Mouse (Mus musculus) cerebellum, adult 8-10 months (tissue): ENCODE data around the gene Twnk.
"Not testable (repeated sequence)": the region's sequence is repeated elsewhere in the genome, so short reads cannot be mapped to it uniquely, and the experiment has no call there.

Experiments
- DNase-seq: peaks from one replicate; pipeline ENCODE4 v3.0.0; 2022

The Twnk gene

DNA sequence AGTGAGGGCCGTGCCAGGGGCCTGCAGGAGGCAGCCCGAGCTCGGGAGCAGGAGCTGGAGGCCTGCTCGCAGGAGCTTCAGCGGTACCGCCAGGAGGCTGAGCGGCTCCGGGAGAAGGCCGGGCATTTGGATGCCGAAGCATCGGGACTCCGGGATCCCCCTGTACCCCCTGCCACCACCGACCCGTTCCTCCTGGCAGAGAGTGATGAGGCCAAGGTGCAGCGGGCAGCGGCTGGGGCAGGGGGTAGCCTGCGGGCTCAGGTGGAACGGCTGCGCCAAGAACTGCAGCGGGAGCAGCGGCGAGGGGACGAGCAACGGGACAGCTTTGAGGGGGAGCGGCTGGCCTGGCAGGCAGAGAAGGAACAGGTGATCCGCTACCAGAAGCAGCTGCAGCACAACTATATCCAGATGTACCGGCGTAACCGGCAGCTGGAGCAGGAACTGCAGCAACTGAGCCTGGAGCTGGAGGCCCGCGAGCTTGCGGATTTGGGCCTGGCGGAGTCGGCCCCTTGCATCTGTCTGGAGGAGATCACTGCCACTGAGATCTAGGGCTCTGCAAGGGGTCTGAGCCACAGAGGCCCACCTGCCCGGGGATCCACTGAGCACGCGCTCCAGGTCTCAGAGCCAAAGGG is 20.6 kb downstream of the Twnk start:
- DNase-seq: no peak

DNA sequence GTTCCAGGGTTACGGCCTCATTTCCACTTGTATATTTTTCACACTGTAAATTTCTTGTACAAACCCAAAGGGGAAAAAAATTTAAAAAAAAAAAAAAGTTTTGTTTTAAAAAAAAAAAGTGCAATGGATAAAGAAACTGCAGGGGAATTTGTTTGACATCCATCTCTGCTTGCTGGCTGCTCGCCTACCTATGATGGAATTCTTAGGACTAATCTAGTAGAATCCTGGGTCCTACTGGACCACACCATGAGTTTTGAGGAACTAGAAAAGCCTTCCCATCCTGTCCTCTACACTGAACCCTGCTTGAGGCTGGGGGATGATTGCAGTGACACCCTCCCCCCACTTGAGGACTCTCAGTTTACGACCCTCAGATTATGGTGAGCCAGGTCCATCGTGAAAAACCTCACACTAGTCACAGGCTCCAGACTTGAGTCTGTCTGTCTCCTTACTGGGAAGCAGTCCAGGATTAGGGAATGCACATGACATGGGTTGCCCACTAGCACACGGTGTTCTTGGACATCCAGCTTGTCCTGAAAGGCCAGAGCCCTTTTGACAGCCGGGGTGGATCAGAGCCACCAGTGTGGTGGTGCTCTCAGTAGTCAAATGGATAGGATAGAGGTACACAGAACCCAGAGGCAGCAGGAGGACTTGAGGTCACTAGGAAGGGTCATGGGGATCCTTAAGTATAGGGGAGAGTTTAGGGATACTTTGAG is 21.7 kb downstream of the Twnk start:
- DNase-seq: no peak

DNA sequence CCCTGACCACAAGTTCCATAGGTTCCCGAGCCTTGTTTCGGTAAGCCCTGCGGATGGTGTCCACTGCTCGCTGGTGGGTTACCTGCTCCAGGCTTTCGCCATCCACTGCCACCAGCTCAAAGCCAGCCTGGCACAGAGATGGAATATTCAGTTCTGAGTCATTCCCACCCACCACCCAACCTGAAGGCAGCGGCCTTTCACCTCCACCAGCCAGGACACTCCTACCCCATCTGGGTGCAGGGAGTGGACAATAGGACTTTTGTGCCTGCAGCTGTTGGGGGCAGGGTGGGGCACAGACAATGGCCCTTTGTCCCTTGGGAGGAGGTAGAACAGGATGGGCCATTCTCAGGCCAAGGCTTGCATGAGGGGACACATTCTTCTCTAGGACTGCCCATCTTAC is 22.4 kb downstream of the Twnk start:
- no peak for DNase-seq

DNA sequence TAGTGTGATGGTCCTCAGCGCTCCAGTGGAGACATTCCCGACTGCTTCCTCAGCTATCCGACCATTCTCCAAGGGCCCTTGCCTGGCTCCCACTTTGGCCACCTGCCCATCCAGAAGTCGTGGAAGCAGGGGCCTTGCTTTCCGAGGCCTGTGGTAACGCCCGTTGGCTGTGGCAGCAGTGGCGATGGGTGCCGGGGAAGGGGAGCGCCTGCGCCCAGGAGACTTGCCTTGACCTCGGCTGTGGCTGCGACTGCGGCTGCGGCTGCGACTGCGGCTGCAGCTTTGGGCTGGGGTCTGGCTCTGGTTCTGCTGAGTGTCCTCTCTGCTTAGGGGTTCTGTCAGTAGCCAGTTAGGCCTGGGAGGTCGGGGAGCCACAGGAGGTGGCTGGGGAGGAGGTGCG is 23.3 kb downstream of the Twnk start:
- no peak for DNase-seq

DNA sequence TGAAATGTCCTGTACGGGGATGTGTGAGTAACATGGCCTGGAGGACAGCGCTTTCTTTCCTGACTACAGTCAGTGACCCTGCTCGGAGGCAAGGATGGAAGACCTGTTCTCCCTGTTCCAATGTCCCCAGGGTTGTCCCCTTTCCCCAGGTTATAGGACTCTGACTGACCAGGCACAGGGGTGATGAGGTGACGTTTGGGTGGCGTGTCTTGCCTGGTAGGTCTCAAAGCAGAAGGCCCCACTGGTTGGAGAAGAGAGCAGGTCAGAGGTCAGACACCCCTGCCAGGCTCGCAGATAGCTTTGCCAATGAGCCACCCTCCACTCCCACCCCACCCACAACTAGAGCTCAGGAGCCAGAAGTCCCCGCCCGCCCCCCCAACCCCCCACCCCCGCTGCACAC is 24.1 kb downstream of the Twnk start:
- no peak for DNase-seq

DNA sequence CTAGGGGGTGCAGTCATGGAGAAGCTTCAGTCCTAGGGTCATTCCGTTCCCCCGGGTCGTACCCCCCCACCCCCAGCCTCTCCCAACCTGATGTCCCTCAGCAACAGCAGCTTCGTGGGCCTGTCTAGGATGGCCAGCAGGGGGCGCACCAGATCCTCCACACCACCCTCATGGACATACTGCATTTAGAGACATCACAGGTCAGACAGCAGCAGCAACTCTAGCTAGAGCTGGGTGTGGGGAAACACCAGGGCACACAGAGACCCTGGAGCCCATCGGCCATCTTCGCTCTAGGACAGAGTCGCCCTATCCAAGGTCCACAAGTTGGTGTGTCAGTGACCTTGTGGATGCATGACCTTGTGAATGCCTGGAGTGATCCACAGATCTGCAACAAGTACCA is 24.6 kb downstream of the Twnk start:
- DNase-seq: peak; percentile 76

DNA sequence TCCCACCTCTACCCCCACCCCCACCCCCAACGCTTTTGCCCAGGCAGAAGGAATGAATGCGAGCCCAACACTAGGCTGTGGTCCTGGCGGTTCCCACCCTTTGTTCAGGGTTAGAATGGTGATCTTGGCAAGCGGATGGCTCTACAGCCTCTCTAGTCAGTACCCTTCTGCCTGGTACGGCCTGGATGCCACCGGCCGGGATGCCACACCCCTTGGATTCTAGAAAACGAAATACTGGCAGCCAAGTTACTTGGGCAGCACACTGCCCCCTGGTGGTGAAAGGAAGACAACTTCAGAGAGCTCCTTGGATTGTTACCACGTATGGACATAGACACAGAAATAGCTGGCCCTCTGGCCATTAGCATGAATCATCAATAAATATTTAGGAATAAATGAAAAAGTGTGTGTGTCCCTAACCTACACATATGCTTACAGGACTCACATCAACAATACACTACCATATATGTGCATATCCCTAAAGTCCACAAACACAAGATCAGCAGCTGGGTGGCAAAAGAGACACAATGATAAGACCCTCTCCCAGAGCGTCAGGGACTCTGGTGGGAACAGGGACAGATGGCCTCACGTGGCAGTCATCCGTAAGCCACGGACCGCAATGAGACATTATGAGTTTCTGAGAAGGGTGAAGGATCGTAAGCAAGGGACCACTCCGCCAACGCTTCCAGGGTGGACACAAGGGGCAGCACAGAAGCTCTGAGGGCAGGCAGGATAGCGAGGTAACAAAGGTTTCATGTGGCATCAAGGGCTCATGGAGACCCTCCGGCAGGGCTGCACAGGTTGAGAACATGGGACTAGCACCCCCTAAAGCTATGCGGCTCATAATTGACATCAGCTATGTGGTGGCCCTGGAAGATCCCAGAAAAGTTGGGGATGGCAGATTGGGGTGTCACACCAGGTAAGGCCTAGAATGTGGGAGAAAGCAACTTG is 25.6 kb downstream of the Twnk start:
- peak; percentile 86 for DNase-seq

DNA sequence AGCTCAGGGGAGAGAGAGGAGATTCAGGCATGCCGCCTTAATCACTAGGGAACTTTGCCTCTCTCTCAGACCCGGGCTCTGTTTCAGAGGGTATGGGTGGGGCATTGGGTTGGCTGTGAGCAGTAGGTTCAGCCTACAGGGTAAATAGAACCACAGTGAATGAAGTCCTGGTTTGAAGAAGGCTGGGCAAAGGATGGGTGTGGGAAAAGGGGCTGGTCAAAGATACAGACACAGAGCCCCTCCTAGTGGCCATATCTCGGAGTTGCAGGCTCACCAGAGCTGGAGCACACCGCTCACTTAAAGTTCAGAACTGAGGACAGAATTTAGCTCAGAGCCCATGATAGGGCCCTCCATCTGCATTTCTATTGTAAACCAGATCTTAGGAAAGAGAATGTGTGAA is 26.3 kb downstream of the Twnk start:
- peak; percentile 82 for DNase-seq

DNA sequence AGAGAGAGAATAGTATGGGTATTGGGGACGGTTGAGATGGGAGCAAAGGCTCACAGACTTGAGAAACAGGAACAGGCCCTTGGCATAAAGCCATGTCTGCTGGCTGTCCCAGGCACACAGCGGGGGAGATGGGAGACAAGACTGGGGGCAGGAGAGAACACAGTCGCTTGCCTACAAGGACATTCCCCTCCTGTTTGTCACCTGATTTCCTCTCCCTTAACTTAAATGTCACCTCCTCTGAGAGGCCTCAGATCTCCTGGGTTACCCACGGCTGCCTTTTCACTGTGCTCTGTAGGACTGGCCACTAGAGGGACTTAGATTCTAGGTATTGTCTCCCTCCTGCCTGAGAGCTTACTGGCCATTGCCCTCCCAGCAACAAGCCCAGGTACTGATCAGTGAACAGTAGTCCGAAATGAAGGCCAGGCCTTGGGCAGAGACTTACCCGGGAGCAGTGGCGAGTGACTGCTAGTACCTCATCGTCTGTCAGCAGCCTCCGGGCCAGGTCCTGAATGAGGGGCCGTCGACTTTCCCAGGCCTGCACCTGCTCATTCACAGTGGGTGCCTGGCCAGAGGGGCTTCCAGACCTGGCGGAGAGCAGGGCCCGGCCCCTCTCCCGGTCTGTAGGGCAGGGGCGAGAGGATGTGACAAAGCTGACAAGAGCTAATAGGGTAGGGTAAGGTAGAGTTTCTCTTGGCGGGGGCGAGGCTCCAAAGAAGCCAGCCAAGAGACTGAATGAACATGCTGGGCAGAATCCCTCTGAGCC is 27.3 kb downstream of the Twnk start:
- DNase-seq: no peak

DNA sequence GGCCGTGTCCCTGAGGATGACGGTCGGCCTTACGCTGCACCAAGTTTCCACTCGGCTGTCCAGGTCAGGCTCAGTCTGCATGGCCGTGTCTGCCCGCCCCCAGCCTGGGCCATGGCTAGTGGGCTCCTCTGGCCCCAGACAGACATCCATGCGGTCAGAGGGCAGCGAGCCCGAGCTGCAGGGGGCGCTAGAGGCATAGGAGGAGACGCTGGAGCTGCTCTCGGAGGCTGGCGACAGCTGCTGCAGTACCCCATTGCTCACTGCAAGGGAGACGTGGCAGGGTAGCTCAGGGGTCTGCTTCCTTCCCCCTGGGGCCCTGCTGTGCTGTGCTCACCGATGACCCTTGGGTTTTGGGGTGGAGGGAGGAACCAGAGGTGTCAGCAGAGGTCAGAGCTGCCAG is 31.4 kb downstream of the Twnk start:
- DNase-seq: no peak

DNA sequence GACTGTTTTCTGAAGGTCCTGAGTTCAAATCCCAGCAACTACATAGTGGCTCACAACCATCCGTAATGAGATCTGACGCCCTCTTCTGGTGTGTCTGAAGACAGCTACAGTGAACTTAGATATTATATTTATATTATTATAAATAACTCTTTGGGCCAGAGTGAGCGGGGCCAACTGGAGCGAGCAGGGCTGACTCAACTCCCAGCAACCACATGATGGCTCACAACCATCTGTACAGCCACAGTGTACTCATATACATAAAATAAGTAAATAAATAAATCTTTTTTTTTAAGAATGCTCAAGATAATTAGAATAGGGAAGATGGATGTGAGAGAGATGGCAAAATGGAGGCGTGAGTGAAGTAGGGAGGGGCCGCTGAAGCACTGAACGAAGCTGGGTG is 32.7 kb downstream of the Twnk start:
- not testable (repeated sequence) for DNase-seq

DNA sequence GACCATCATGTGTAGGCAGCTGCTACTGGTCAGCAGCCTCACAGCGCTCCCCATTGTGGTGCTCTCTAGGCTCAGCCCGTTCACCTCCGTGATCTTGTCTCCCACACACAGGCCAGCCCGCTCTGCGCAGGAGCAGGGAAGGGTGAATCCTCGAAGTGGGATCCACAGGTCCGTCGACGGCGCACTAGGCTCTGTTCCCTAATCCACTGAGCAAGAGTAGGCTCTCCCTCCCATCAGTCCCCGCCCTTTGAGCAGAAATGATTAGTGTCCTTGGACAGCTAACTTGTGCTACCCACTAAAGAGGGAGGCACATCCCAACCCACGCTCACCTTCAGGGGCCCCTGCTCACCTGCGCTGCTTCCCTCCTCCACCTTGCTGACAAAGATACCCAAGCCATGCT is 34.8 kb downstream of the Twnk start:
- DNase-seq: no peak

DNA sequence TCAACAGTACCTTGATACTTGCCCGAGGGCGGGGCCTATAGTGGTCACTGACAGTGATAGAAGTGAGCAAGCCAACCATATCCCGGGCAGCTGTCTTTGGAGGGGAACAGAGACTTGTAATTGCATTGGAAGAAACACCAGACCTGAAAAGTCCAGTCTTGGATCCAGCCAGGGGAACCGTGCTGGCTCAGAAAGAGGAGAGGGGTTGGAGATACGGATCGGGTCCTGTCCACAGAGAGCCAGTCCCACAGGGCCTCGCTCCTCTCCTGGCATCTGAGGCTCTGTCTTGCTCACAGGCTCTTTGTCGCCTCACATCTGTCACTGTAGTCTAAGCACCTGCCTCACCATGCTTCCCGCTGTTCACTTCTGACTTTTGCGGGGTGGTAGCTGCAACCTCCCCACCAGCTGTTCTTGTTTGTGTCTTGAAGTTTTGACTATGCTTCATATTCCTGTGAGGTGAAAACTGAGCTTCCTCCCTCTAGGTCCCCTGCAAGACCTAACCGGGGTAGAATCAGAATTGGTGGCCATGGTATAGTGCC is 39.0 kb downstream of the Twnk start:
- no peak for DNase-seq

DNA sequence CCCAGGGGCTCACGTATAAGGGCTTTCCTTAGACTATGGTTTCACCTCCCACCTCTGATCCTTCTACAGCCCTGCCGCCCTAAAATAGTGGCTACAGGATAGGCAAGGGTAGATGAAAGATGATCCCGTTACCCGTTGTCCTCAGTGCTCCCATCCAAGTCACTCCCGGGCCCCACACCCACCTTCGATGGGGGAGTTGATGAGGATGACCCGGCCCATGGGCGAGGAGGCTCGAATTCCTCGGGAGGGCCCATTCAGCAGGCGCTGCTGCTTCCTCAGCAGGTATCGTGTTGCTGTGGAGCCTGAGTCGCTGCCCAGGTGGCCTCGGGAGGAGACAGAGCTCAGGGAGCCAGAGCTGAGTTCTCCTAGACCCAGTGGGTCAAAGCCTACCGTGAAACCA is 39.8 kb downstream of the Twnk start:
- no peak for DNase-seq

DNA sequence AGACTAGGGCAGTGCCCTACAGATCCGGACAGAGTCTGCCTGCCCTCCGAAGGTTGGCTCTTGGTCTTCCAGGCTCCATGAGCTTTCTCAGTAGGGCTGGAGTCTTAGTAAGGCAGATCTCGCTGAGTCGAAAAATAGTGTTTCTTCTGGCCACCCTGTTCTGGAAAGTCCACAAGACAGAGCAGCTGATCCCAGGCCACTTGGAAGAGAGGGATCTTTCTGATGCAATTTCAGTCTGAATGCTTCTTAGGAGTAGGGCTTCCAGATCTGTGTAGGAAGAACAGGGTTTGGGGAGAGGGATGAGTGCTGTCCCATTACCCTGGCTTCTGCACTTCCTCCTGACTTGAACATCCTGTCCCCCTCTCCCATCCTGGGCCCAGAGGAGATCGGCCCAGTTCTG is 40.2 kb downstream of the Twnk start, which contains the start of gene Pdzd7:
TSS of gene Pdzd7 (minus strand) at position 67 of the 400 bp plus-strand sequence.
- no peak for DNase-seq

DNA sequence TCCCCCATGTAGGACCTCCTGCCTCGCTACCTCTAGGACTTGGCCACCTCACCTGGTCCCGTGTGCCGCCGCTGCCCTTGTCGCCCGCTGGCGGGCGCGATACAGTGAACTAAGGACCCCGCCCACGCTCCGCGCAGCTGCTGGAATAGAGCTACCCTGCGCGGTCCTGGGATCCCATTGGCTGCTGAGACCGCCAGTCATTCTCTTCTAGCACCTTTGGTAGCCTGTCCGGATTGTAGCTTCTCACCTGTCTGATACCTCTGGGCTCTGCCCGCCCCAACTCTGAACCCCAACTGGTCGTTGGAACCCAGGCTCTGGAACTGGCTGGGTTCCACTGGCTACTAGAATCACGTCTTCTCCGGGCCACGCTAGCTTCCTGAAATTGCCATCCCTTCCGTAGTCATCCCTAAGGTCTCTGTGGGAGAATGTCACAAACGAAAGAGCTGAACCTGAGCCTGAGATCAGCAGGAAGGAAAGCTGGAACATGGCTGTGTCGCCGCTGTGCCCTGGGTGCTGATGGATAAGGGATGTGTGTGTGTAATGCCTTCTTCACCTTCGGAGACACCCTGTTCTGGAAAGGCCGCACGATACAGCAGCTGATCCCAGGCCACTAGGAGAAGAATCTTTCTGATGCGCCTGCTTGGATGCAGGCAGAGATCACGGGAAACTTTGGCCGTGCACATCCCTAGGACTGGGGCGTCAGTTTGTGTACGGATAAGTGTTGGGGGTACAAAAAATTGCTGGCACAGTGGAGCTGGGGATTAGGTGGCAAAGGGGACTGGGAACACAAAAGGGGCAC is 41.3 kb downstream of the Twnk start:
- DNase-seq: peak; percentile 93

DNA sequence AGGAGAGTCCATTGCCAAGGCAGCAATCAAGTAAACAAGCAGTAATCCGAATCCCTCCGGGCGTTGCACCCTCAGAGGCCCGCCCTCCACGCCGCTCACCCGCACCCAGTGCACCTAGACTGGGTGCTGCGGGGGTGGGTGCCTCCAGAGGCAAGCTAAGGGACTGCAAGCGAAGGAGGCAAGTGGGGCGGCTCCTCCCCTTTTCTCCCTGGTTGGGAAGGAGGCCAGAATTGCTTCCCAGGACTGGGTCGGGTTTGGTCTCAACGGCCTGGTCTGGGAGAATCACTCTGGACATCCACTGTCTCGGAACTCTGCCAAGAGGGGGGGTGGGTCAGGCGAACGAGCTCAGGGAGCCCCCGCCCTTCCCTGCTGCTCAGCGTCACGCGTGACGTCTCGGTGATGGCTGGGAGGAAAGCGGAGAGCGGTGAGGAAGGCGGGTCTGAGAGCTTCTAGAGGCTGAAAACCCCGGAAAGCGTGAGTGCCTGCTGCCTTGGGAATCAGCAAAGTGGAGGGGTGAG is 42.0 kb downstream of the Twnk start, which contains the start of gene Sfxn3:
TSS of gene Sfxn3 (plus strand) at position 87 of the 518 bp plus-strand sequence.
- peak; percentile 96 for DNase-seq

DNA sequence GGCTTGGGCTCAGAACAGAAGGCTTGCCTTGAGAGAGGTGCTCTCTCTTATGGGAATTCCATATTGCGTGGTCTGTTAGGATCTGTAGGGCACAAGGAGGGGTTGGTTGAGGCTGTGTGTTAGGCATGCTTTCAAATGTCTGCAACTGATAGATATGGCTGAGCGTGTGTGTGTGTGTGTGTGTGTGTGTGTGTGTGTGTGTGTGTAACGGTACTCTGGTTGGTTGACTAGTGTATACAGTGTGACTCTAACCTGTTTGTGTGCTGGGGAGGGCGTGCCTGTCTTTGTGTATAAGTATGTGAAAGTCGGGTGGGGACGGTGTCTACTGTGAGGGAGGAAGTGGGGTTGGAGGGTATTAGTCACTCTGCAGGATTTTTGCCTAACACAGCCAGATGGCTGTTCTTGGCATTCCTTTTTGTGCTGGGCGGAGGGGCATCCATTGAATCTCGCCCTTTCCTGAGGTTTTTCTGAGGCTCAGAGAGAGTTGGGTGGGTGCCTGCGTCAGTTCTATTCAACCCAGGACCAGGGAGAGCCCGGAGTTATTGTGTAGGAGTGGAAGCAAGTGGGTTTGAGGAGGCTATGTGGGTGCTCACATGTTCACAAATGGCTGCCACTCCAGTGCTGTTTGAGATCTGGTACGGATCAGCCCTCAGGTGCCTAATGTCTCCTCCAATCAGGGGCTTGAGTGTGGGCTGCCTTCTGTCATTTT is 42.6 kb downstream of the Twnk start:
- DNase-seq: peak; percentile 63

DNA sequence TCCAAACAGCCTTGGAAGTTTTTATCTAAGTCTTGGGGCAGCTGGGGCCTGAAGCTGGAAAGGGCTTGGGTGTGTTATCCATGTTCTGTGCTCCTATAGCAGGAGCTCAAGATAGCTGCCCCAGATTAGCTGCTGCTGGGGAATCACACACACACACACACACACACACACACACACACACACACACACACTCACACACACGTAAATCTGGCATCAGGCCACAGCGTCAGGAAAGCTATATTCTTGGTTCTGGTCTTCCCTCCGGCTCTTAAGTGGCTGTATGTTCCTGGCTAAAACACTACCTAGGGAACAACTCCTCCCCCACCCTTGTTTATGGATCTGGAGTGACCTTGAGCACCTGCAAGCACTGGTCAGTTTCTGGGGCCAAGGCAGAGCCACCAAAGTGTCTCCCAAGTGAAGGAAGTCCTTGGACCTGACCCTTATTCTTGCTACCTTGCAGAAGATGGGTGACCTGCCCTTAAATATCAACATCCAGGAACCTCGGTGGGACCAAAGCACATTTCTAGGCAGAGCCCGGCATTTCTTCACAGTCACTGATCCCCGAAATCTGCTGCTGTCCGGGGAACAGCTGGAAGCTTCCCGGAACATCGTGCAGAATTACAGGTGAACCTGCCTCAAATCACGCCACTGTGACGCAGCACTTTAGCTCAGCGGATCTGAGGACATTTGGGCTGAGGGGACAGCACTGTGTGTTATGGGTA is 43.3 kb downstream of the Twnk start:
- DNase-seq: no peak

DNA sequence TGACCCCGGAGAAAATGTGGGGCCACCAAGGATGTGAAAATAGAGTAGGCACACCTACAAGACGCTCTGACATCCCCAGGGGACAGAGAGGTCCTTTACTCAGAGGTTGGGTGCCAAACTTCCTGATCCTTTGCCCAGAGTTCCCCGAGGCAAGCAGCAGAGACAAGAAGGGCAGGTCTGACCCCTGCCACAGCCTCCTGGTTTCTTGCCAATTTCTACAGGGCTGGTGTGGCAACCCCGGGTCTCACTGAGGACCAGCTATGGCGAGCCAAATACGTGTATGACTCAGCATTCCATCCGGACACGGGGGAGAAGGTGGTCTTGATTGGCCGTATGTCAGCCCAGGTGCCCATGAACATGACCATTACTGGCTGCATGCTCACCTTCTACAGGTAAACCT is 44.1 kb downstream of the Twnk start:
- DNase-seq: no peak
